Mouse (Mus musculus) embryo, embryonic 10 days (tissue): ENCODE measurements at regions not wholly inside any gene's neighbourhood (a gene's known extent, or its start where the extent isn't known, plus 50 kb on each side); places are given as distances from the start of the nearest gene placed in this dataset.

Experiments used
- DNase-seq: peaks from one replicate; pipeline ENCODE4 v3.0.0-alpha.2; 2015; ENCODE audit warnings: low spot score

DNA sequence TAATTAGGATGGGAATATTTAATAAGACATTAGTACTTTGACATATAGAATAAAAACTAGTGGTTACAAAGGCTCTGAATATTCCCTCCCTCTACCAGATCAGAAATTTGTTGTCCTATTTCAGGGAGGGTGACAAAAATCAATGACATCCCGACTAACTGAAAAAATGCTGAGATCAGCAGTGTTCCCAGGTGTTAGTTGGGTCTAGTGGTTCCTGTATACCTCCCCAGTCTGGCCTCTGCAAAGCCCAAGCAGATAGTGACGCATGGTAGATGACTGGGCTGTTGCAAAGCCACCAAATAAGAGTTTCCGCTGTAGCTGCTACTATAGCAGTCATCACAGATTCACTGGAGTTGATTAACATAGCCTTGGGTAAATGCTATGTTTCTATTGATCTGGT is 59.9 kb upstream of the Gm4791 start:
- no peak for DNase-seq

- no peak for DNase-seq
Measured at GRCm38 (mm10) chr9:46925641-46926040, 72.9 kb upstream of the Gm4791 start.

DNA sequence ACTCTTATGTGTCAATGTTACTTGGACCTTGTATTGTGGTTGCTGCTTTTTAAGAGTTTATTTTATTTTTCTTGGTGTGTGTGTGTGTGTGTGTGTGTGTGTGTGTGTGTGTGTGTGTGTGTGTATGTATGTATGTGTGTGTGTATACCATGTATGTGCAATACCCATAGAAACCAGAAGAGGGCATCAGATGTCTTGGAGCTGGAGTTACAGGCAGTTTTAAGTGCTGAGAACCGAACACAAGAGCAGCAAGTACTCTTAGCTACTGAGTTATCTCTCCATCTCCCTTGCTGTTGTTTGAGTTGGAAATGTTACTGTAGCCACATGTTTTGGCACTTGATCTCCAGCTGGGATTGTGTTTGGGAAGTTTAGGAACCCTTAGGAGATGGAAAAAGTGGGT is 78.5 kb upstream of the Gm4791 start:
- no peak for DNase-seq

DNA sequence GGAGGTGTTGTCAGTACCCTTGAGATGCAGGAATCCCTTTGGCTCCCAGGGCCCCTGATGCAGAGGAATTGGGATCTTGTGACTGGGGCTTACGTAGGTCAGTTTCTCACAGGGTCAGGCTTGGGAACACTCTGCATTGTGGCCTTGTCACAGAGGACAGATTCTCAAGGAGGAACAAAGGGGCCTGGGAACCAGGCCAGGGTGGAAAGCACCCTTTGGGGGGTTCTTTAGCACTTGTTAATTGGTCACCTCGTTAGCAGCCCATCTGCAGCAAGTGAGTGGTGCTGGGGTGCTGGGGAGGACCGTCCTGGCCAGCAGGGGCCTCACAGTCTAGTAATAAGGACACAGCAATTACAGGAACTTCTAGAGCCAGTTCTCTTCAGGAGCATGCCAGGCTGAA is 85.3 kb upstream of the Gm4791 start:
- no peak for DNase-seq

- no peak for DNase-seq
Measured at GRCm38 (mm10) chr9:46909412-46910013, 89.0 kb upstream of the Gm4791 start.

GRCm38 (mm10) chr9:46905081-46905480 is 93.5 kb upstream of the Gm4791 start:
- DNase-seq = no peak

DNA sequence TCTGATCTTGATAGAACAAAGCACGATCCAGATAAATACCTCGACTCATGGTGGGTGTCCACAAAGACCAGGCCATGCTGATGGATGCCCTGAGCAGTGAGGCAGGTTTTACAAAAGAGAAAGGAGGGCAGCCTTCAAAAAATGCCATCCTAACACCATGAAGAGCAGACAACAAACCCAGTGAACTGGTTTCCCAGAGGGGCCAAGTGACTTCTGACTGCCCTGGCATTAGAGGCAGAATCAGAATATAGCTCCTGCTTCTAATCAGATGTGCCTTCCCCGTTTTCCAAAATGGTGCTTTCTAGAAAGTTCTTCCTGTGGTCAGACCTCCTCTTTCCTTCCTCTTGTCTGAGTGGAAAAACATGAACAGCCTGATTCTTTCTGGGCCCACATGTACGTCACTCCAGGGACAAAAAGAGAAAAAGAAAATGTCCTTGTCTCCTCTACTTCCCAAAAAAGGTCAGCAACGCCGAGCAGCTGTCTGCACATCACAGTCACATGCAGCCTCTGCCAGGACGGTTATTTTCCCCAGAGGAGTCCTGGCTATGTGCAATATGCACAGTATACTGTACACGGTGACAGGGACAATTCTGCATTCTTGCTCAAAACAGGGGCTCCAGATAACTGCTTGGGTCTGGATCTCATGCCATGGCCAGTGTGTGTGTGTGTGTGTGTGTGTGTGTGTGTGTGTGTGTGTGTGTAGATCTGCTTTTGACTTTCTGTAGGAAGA is 94.9 kb upstream of the Gm4791 start:
- DNase-seq = no peak

DNA sequence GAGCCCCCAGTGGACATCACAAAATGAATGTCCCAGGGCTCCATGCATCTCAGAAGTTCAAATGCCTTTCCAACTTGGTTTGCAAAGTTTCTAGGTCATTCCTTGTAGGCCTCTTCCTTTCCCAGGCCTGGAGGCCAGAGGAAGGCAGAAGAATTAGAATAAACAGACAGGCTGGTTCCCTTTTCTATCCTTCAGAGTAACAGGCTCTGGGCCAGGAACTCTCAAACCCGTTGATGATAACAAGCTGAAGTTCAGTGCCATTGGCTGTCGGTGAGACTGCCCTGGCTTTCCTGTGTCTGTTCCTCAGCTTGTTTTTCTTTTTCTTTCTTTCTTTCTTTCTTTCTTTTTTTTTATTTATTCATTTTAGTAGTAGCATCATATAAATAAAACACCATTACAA is 99.3 kb upstream of the Gm4791 start:
- no peak for DNase-seq

GRCm38 (mm10) chr9:46898120-46898519 is 100.4 kb upstream of the Gm4791 start:
- DNase-seq = no peak

DNA sequence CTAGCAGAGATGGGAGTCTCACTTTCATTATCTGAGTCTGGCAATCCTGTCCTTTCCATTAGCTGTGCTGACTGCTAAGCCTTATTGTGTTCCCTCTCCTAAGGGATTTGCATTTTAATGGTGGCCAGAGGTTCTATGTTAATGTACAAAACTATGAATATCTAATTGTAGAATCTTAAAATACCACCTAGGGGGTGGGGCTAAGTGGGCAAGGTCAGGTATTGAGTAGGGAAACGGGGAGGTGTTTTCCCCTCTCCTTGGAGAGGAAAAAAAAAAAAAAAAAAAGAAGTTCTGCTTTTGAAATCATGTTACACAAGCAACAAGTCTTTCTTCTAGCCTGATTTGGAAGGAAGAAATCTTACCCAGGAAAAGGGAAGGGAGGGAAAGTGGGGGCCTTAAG is 106.7 kb upstream of the Gm4791 start:
- no peak for DNase-seq

DNA sequence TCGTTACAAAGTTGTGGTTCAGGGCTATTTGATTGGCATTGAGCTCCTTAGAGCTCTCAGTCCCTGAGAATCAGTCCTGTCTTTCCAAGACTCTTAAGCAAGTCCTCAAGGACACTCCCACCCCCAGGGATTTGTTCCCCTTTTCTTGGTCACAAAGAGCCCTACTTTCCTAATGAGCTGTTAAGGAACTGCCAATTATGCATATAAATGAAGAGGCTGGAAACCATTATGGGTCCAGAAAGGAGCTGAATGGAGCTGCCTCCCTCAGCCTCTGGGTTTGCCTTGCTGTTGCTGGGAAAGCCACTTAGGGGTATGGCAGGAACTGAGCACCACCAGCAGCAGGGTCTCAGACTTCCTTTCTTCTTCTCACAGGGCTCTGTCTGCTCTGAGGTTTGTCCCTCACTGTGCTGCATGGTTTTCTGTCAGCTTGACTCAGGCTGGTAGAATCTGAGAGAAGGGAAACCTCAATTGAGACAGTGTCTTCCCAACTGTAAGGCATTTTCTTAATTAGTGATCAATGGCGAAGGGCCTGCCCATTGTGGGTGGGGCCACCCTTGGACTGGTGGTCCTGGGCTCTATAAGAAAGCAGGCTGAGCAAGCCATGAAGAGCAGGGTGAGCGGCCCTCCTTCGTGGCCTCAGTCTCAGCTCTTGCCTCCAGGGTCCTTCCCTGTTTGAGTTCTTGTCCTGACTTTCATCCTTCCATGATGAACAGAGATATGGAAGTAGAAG is 108.4 kb upstream of the Gm4791 start:
- no peak for DNase-seq

- no peak for DNase-seq
Measured at GRCm38 (mm10) chr9:46871211-46871994, 127.1 kb upstream of the Gm4791 start.

DNA sequence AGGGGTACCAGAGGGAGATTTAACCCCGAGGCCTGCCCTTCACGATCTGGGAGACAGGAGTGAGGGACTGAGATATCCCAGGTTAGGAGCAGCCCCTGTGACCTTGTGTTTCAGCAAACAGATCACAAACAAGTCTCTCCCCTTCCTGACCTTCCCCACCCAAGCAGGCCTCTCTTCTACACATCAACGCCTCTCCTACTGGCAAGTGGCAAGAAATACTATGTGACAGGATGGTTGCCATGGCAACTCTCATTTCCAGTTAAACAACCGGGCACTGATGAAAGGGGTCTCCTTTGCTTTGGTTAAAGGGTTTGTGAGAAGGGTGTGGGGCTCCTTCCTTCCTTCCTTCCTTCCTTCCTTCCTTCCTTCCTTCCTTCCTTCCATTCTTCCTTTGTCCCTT is 134.6 kb upstream of the Gm4791 start:
- DNase-seq = peak; percentile 72

DNA sequence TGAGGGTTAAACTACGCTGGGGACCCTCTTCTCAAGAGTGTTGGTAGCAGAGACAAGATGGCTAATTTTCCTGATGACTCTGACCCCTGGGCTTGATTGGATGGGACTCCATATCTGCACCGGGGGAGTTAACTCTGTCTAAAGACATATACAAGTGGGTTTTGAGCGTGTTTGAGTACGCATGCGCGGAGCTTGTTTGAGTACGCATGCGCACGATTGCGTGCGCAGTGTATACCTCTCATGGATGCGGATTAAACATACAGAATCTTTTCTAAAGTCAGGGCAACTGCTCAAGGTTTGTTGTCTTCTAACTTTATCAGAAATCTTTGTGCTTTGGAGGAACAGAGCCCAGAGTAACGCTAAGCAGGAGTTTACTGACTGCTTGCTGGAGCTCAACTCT is 146.8 kb upstream of the Gm4791 start:
- DNase-seq = no peak

- DNase-seq = no peak
Measured at GRCm38 (mm10) chr9:46851336-46851735, 147.2 kb upstream of the Gm4791 start.

DNA sequence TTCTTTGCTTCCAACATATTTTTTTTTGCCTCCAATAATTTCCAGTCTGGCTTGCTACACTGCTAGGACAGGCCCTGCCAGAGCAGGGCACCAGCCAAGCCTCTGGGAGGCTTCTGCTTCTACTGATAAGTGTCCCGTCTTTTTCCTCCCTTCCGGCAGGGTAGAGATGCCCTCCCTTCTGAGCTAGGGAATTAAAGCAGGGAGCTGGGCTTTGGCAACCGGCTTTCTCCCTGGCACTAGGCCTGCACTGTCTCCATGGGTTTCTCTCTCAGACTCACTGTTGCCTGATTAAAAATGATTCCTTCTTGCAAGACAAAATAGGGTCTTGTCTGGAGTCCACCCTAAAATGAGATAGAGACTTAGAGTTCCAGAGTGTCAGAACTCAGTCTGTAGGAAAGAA is 153.3 kb upstream of the Gm4791 start:
- DNase-seq = no peak

GRCm38 (mm10) chr9:46843781-46844180 is 154.8 kb upstream of the Gm4791 start:
- no peak for DNase-seq

GRCm38 (mm10) chr9:46841571-46841970 is 157.0 kb upstream of the Gm4791 start:
- DNase-seq = no peak

DNA sequence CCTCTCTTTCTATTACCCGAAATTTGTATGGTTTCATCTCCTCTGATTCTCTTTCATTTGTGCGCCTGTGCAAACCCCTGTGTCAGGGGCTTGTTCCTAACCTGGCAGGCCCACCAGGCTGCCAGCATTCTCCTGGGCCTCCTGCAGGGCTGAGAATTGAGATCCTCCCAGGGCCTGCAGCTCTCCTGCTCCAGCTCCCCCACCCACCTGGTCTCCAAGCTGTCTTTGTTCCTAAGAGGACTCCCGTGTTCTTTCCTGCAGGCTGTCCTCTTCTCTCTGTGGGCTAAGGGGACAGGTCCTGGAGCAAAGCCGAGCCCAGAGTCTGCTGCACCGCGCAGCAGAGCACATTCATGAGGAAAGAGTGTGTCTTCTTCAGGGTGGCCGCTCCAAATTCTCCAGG is 163.3 kb upstream of the Gm4791 start:
- DNase-seq = no peak

- DNase-seq = peak; percentile 16
Measured at GRCm38 (mm10) chr9:46830746-46831560, 167.6 kb upstream of the Gm4791 start.

GRCm38 (mm10) chr9:46830316-46830715 is 168.2 kb upstream of the Gm4791 start:
- DNase-seq = peak; percentile 13

- DNase-seq = no peak
Measured at GRCm38 (mm10) chr9:46824703-46825102, 173.8 kb upstream of the Gm4791 start.
